Mouse (Mus musculus): Measurements from ENCODE around the gene Kif6.

The Kif6 gene

GRCm38 (mm10) chr17:49834044-49834545 lies 219.2 kb downstream of the Kif6 start:
- DNase-seq (ENCODE audit: inconsistent age in 2 of 2, low spot score in 1 of 2), result no peak

GRCm38 (mm10) chr17:49837417-49837816 lies 222.5 kb downstream of the Kif6 start:
- no peak for DNase-seq (ENCODE audit: inconsistent age in 2 of 2, low spot score in 1 of 2)

GRCm38 (mm10) chr17:49839243-49839642 lies 224.3 kb downstream of the Kif6 start:
- no peak for DNase-seq (ENCODE audit: inconsistent age in 2 of 2, low spot score in 1 of 2)

GRCm38 (mm10) chr17:49851210-49851609 lies 236.3 kb downstream of the Kif6 start:
- no peak for DNase-seq (ENCODE audit: inconsistent age in 2 of 2, low spot score in 1 of 2)

- peak in 1 of 2 experiments; percentile 29 for DNase-seq (ENCODE audit: inconsistent age in 2 of 2, low spot score in 1 of 2)
Measured at GRCm38 (mm10) chr17:49852183-49852582, 237.2 kb downstream of the Kif6 start.

GRCm38 (mm10) chr17:49855785-49856184 lies 240.8 kb downstream of the Kif6 start:
- DNase-seq (ENCODE audit: inconsistent age in 2 of 2, low spot score in 1 of 2), result no peak

GRCm38 (mm10) chr17:49860057-49860816 lies 245.3 kb downstream of the Kif6 start:
- DNase-seq (ENCODE audit: inconsistent age in 2 of 2, low spot score in 1 of 2), result no peak

GRCm38 (mm10) chr17:49863597-49863996 lies 248.7 kb downstream of the Kif6 start:
- DNase-seq (ENCODE audit: inconsistent age in 2 of 2, low spot score in 1 of 2), result no peak

GRCm38 (mm10) chr17:49865604-49866003 lies 250.7 kb downstream of the Kif6 start:
- DNase-seq (ENCODE audit: inconsistent age in 2 of 2, low spot score in 1 of 2), result no peak

- no peak for DNase-seq (ENCODE audit: inconsistent age in 2 of 2, low spot score in 1 of 2)
Measured at GRCm38 (mm10) chr17:49866653-49867215, 251.8 kb downstream of the Kif6 start.

GRCm38 (mm10) chr17:49867321-49868137 lies 252.6 kb downstream of the Kif6 start:
- no peak for DNase-seq (ENCODE audit: inconsistent age in 2 of 2, low spot score in 1 of 2)

GRCm38 (mm10) chr17:49869246-49869645 lies 254.3 kb downstream of the Kif6 start:
- DNase-seq (ENCODE audit: inconsistent age in 2 of 2, low spot score in 1 of 2), result no peak

GRCm38 (mm10) chr17:49872305-49872704 lies 257.4 kb downstream of the Kif6 start:
- no peak for DNase-seq (ENCODE audit: inconsistent age in 2 of 2, low spot score in 1 of 2)

- DNase-seq (ENCODE audit: inconsistent age in 2 of 2, low spot score in 1 of 2), result no peak
Measured at GRCm38 (mm10) chr17:49874746-49875145, 259.8 kb downstream of the Kif6 start.

- no peak for DNase-seq (ENCODE audit: inconsistent age in 2 of 2, low spot score in 1 of 2)
Measured at GRCm38 (mm10) chr17:49875401-49875800, 260.5 kb downstream of the Kif6 start.

- DNase-seq (ENCODE audit: inconsistent age in 2 of 2, low spot score in 1 of 2), result no peak
Measured at GRCm38 (mm10) chr17:49875939-49876651, 261.2 kb downstream of the Kif6 start.

- DNase-seq (ENCODE audit: inconsistent age in 2 of 2, low spot score in 1 of 2), result no peak
Measured at GRCm38 (mm10) chr17:49880919-49881744, 266.2 kb downstream of the Kif6 start.

GRCm38 (mm10) chr17:49881796-49882195 lies 266.9 kb downstream of the Kif6 start:
- no peak for DNase-seq (ENCODE audit: inconsistent age in 2 of 2, low spot score in 1 of 2)

- no peak for DNase-seq (ENCODE audit: inconsistent age in 2 of 2, low spot score in 1 of 2)
Measured at GRCm38 (mm10) chr17:49883136-49883755, 268.3 kb downstream of the Kif6 start.

- no peak for DNase-seq (ENCODE audit: inconsistent age in 2 of 2, low spot score in 1 of 2)
Measured at GRCm38 (mm10) chr17:49885035-49885434, 270.1 kb downstream of the Kif6 start.
